Mouse (Mus musculus) adrenal gland, adult 10 weeks (tissue): ENCODE results near the gene Gpr142. TPM values are rescaled to one million over a fixed set of nuclear protein-coding genes. Genes with fewer than 3 reads are reported as not detected.

Experiments
- polyA plus RNA-seq: library from polyadenylated mRNA; stranded (reverse); fragments of 350-450 nt; fragmentation: Illumina TruSeq; extraction: RNeasy Lipid Tissue Mini Kit (QIAGEN cat#74804); gene quantifications from one replicate; pipeline ENCODE4 v1.2.3, GENCODE M21; 2014; ENCODE audit warnings: low read depth, low replicate concordance

The Gpr142 gene
- not detected for polyA plus RNA-seq

GRCm38 (mm10) chr11:114798624-114799023 lies at the start of gene Gpr142:
TSS of gene Gpr142 (plus strand) at chr11:114798924.

DNA sequence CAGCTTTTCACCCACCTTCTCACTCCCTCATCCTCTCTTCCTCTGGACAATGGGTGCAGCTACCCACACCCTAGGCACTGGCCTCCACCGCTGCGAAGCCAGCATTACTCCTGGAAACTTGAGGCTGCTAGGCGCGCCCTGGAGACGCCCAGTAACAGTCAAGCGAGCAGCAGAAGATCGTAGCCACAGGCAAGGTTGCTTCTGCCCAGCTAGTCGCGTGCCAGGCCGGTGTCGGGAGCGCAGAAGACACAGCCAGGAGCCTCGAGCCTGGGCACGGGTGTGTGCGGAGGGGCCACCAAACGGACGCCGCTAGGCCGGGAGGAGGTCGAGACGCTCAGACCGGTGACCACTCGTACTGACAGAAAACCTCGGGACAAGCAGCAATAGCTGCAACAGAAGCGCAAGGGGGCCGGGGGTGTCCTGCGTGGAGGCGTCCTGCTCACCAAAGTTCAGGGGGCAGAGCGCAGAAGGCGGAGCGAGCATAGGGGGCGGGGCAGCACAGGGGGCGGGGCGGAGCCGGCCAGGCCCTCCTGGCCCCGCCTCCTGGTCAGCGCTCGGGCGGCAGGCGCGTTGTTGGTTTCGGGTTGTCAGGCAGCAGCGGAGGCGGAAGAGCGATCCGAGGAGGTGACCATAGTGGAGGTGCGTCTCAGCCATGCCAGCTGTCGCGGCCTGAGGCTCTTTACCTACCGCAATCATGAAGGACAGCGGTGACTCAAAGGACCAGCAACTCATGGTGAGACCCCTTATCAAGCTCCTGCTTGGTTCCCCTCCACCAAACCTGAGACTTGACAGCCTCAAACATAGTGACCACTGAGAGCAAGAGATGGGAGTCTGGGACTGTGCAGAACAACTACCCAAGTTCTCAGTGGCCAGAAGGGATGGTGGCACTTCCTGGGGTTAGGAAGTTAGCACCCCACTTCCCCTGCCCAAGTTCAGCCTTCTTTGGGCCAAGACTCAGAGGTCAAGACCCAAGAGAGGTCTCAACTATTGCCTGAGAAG lies 33.6 kb upstream of the Gpr142 start, which contains the start of gene Kif19a:
Gene Kif19a, plus strand, starts transcription at position 569 of the 999 bp plus-strand sequence.

GRCm38 (mm10) chr11:114795848-114796322 lies 2.8 kb upstream of the Gpr142 start, which contains the start of gene Btbd17:
TSS of gene Btbd17 (minus strand) at chr11:114795945.

DNA sequence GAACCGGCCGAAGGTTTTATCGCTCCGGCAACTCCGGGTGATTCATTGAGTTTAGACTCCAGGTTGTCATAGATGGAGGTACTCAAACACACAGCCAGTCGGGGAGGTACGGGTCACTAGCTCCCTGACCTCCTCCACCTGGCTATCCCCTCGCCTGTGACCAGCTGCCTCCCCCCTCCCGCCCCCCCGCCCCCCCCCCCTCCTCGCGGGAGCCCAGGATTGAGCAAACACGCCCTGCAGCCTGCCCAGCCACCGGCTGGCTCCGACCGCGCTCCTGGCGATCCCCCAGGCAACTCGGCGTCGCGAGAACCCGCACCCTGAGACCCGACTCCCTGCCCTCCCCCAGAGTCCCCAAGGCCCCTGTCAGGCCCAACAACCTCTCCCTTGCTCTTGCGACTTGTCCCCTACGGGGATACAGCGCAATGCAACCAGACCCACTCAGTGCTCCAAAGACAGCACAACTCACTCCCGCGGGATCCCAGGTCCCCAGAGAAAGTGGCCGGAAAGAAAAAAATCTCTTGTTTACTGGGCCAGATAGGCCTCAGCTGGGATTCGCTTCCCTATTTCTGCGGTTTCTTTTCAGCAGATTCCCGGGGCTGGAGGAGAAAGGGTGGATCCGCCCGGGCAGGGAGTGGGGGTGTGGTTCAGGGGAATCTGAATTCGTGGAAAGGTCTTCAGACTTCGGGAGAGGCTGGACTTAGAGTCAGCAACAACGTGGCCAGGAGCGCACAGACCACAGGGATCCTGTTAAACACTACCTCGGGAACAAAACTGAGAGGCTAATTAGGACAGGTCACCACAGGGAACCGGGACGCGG lies 51.9 kb downstream of the Gpr142 start, which contains the start of gene Gprc5c:
Gene Gprc5c, plus strand, starts transcription at position 701 of the 817 bp plus-strand sequence.

Other genes starting within 250 kb of the Gpr142 start
- gene Rpl38, start 130.4 kb upstream of the Gpr142 start, polyA plus RNA-seq: 232 TPM
- gene Ttyh2, start 123.5 kb upstream of the Gpr142 start, polyA plus RNA-seq: 8.0 TPM
- 0.35 TPM for gene Dnaic2, start 71.5 kb upstream of the Gpr142 start, polyA plus RNA-seq
- not detected for gene Kif19a, start 33.5 kb upstream of the Gpr142 start, polyA plus RNA-seq
- gene Btbd17, start 3.0 kb upstream of the Gpr142 start, polyA plus RNA-seq: not detected
- gene Gprc5c, start 52.2 kb downstream of the Gpr142 start, polyA plus RNA-seq: 0.23 TPM
- gene Cd300a, start 91.1 kb downstream of the Gpr142 start, polyA plus RNA-seq: 2.3 TPM
- gene Cd300lb, start 135.5 kb downstream of the Gpr142 start, polyA plus RNA-seq: 1.0 TPM
- not detected for gene Cd300c, start 170.2 kb downstream of the Gpr142 start, polyA plus RNA-seq
- gene Cd300ld, start 191.0 kb downstream of the Gpr142 start, polyA plus RNA-seq: 3.6 TPM
- gene Cd300c2, start 203.0 kb downstream of the Gpr142 start, polyA plus RNA-seq: 1.7 TPM
- not detected for gene Cd300ld2, start 217.3 kb downstream of the Gpr142 start, polyA plus RNA-seq
- not detected for gene Cd300ld4, start 228.1 kb downstream of the Gpr142 start, polyA plus RNA-seq
- gene Cd300ld5, start 238.8 kb downstream of the Gpr142 start, polyA plus RNA-seq: 2.1 TPM
- 2.1 TPM for gene Cd300ld3, start 249.5 kb downstream of the Gpr142 start, polyA plus RNA-seq